Mouse (Mus musculus): ENCODE results near the gene Coasy. TPM values are rescaled to one million over a fixed set of nuclear protein-coding genes. Genes with fewer than 3 reads are reported as not detected.

The Coasy gene
- polyA plus RNA-seq, 1 experiment, result not detected

- WGBS, result 36% methylated on average over 9 of the region's 9 CpGs
- no peak for TF ChIP-seq POLR2A (IDR thresholded peaks at IDR 0.05; ENCODE audit: insufficient read depth, low read depth, low read length)
- TF ChIP-seq CTCF (IDR thresholded peaks at IDR 0.05; ENCODE audit: insufficient read depth, low read depth, low read length), result no peak
- Histone ChIP-seq H3K4me3 (ENCODE audit: insufficient read depth, low read depth, low read length) (no peak overlapping the region), H3K4me1 (ENCODE audit: control insufficient read depth, insufficient read depth, low read length) (peaks cover 20% of the 10 kb centered on the region), H3K27ac (ENCODE audit: insufficient read depth, low read depth, low read length) (0 out of 2 replicates have a peak overlapping the region, but pooled peaks have one; percentile 37)
These were observed 32.0 kb upstream of the Coasy start for GRCm38 (mm10) chr11:101050359-101050758.

GRCm38 (mm10) chr11:101051051-101051493 lies 31.3 kb upstream of the Coasy start:
- peaks cover 20% of the 10 kb centered on the region for H3K4me1 ChIP-seq (ENCODE audit: control insufficient read depth, insufficient read depth, low read length)
- H3K27ac ChIP-seq (ENCODE audit: insufficient read depth, low read depth, low read length), result no peak overlapping the region
- WGBS, result 67% methylated on average over 6 of the region's 6 CpGs
- H3K4me3 ChIP-seq (ENCODE audit: insufficient read depth, low read depth, low read length), result no peak overlapping the region
- no peak for TF ChIP-seq POLR2A (IDR thresholded peaks at IDR 0.05; ENCODE audit: insufficient read depth, low read depth, low read length)
- TF ChIP-seq CTCF (IDR thresholded peaks at IDR 0.05; ENCODE audit: insufficient read depth, low read depth, low read length), result no peak

GRCm38 (mm10) chr11:101051617-101052016 lies 30.7 kb upstream of the Coasy start:
- H3K4me3 ChIP-seq (ENCODE audit: insufficient read depth, low read depth, low read length), result no peak overlapping the region
- TF ChIP-seq POLR2A (IDR thresholded peaks at IDR 0.05; ENCODE audit: insufficient read depth, low read depth, low read length) (no peak), CTCF (IDR thresholded peaks at IDR 0.05; ENCODE audit: insufficient read depth, low read depth, low read length) (no peak)
- H3K27ac ChIP-seq (ENCODE audit: insufficient read depth, low read depth, low read length), result no peak overlapping the region
- 75% methylated on average over 8 of the region's 8 CpGs for whole genome bisulfite sequencing
- H3K4me1 ChIP-seq (ENCODE audit: control insufficient read depth, insufficient read depth, low read length), result peaks cover 22% of the 10 kb centered on the region

GRCm38 (mm10) chr11:101052751-101053473 lies 29.5 kb upstream of the Coasy start:
- WGBS, result 83% methylated on average over 10 of the region's 10 CpGs
- Histone ChIP-seq H3K4me1 (ENCODE audit: control insufficient read depth, insufficient read depth, low read length) (peaks cover 29% of the 10 kb centered on the region), H3K4me3 (ENCODE audit: insufficient read depth, low read depth, low read length) (no peak overlapping the region), H3K27ac (ENCODE audit: insufficient read depth, low read depth, low read length) (no peak overlapping the region)
- TF ChIP-seq POLR2A (IDR thresholded peaks at IDR 0.05; ENCODE audit: insufficient read depth, low read depth, low read length) (no peak), CTCF (IDR thresholded peaks at IDR 0.05; ENCODE audit: insufficient read depth, low read depth, low read length) (no peak)

GRCm38 (mm10) chr11:101053974-101054373 lies 28.4 kb upstream of the Coasy start:
- TF ChIP-seq CTCF (IDR thresholded peaks at IDR 0.05; ENCODE audit: insufficient read depth, low read depth, low read length) (no peak), POLR2A (IDR thresholded peaks at IDR 0.05; ENCODE audit: insufficient read depth, low read depth, low read length) (no peak)
- Histone ChIP-seq H3K4me1 (ENCODE audit: control insufficient read depth, insufficient read depth, low read length) (peaks cover 31% of the 10 kb centered on the region), H3K4me3 (ENCODE audit: insufficient read depth, low read depth, low read length) (no peak overlapping the region), H3K27ac (ENCODE audit: insufficient read depth, low read depth, low read length) (no peak overlapping the region)
- 100% methylated on average over 1 of the region's 1 CpGs for WGBS

GRCm38 (mm10) chr11:101055418-101055817 lies 26.9 kb upstream of the Coasy start:
- no peak overlapping the region for H3K27ac ChIP-seq (ENCODE audit: insufficient read depth, low read depth, low read length)
- no peak overlapping the region for H3K4me3 ChIP-seq (ENCODE audit: insufficient read depth, low read depth, low read length)
- TF ChIP-seq CTCF (IDR thresholded peaks at IDR 0.05; ENCODE audit: insufficient read depth, low read depth, low read length) (no peak), POLR2A (IDR thresholded peaks at IDR 0.05; ENCODE audit: insufficient read depth, low read depth, low read length) (no peak)
- peaks cover 34% of the 10 kb centered on the region for H3K4me1 ChIP-seq (ENCODE audit: control insufficient read depth, insufficient read depth, low read length)
- WGBS, result 73% methylated on average over 14 of the region's 14 CpGs

GRCm38 (mm10) chr11:101056885-101057284 lies 25.5 kb upstream of the Coasy start:
- H3K4me3 ChIP-seq (ENCODE audit: insufficient read depth, low read depth, low read length), result no peak overlapping the region
- peak overlapping the region; percentile 12; the same call in 1 of the 2 replicates for H3K27ac ChIP-seq (ENCODE audit: insufficient read depth, low read depth, low read length)
- TF ChIP-seq POLR2A (IDR thresholded peaks at IDR 0.05; ENCODE audit: insufficient read depth, low read depth, low read length) (no peak), CTCF (IDR thresholded peaks at IDR 0.05; ENCODE audit: insufficient read depth, low read depth, low read length) (no peak)
- 31% methylated on average over 8 of the region's 8 CpGs for WGBS
- H3K4me1 ChIP-seq (ENCODE audit: control insufficient read depth, insufficient read depth, low read length), result peaks cover 34% of the 10 kb centered on the region

GRCm38 (mm10) chr11:101057860-101058259 lies 24.5 kb upstream of the Coasy start:
- no peak overlapping the region for H3K27ac ChIP-seq (ENCODE audit: insufficient read depth, low read depth, low read length)
- TF ChIP-seq POLR2A (IDR thresholded peaks at IDR 0.05; ENCODE audit: insufficient read depth, low read depth, low read length) (no peak), CTCF (IDR thresholded peaks at IDR 0.05; ENCODE audit: insufficient read depth, low read depth, low read length) (peak; percentile 53; the same call in 1 of the 2 replicates)
- peaks cover 34% of the 10 kb centered on the region for H3K4me1 ChIP-seq (ENCODE audit: control insufficient read depth, insufficient read depth, low read length)
- no peak overlapping the region for H3K4me3 ChIP-seq (ENCODE audit: insufficient read depth, low read depth, low read length)
- 15% methylated on average over 5 of the region's 5 CpGs for WGBS

GRCm38 (mm10) chr11:101058726-101059125 lies 23.6 kb upstream of the Coasy start:
- 75% methylated on average over 5 of the region's 5 CpGs for WGBS
- TF ChIP-seq POLR2A (IDR thresholded peaks at IDR 0.05; ENCODE audit: insufficient read depth, low read depth, low read length) (no peak), CTCF (IDR thresholded peaks at IDR 0.05; ENCODE audit: insufficient read depth, low read depth, low read length) (no peak)
- no peak overlapping the region for H3K4me3 ChIP-seq (ENCODE audit: insufficient read depth, low read depth, low read length)
- H3K4me1 ChIP-seq (ENCODE audit: control insufficient read depth, insufficient read depth, low read length), result peaks cover 41% of the 10 kb centered on the region
- H3K27ac ChIP-seq (ENCODE audit: insufficient read depth, low read depth, low read length), result 0 out of 2 replicates have a peak overlapping the region, but pooled peaks have one; percentile 12
